Mouse (Mus musculus) cerebellum, adult 2 months (tissue): ENCODE measurements at regions not wholly inside any gene's neighbourhood (a gene's known extent, or its start where the extent isn't known, plus 50 kb on each side); places are given as distances from the start of the nearest gene placed in this dataset.

Experiments used
- CTCF ChIP-seq: fragments of 200-500 bp; IDR thresholded peaks from 2 replicates; pipeline ENCODE4 v1.5.1; 2011; ENCODE audit warnings: low read depth, mild to moderate bottlenecking, control low read depth, low read length, moderate library complexity, borderline replicate concordance; ENCODE audit not compliant: insufficient read depth
- POLR2A ChIP-seq: fragments of 200-500 bp; IDR thresholded peaks from 2 replicates; pipeline ENCODE4 v1.6.1; 2011; ENCODE audit warnings: low read length, control low read depth, borderline replicate concordance; ENCODE audit not compliant: insufficient read depth

- TF ChIP-seq CTCF (no peak), POLR2A (no peak)
Observed at GRCm38 (mm10) chr3:27761031-27761430, 49.9 kb upstream of the Fndc3b start.
